Mouse (Mus musculus): ENCODE data around the gene Slfn14. TPM values are rescaled to one million over a fixed set of nuclear protein-coding genes. Genes with fewer than 3 reads are reported as not detected.

Slfn14 gene
- polyA plus RNA-seq, 1 experiment, result not detected

GRCm38 (mm10) chr11:83225371-83225960 lies 61.1 kb downstream of the Slfn14 start:
- WGBS, result 83% methylated on average over 9 of the region's 9 CpGs
- DNase-seq (ENCODE audit: low read depth, low spot score), result no peak

Other genes starting within 250 kb of the Slfn14 start
- 9.0 and 10.5 TPM in 2 replicates for gene Slfn2, start 221.6 kb downstream of the Slfn14 start, polyA plus RNA-seq (2012; rRNA removed)
- gene Slfn1, start 169.9 kb downstream of the Slfn14 start, polyA plus RNA-seq (2012; rRNA removed), result 0.70 and 1.1 TPM in 2 replicates
- gene Slfn4, start 111.5 kb downstream of the Slfn14 start, polyA plus RNA-seq (2012; rRNA removed), result 2.0 TPM in 2 replicates
- gene Slfn3, start 95.4 kb downstream of the Slfn14 start, polyA plus RNA-seq (2012; rRNA removed), result 0.16 and 0.25 TPM in 2 replicates
- 32.1 and 43.9 TPM in 2 replicates for gene Ap2b1, start 12.3 kb upstream of the Slfn14 start, polyA plus RNA-seq (2012; rRNA removed)
- 6.9 and 8.9 TPM in 2 replicates for gene Pex12, start 15.9 kb upstream of the Slfn14 start, polyA plus RNA-seq (2012; rRNA removed)
- 0.84 and 1.1 TPM in 2 replicates for gene Rasl10b, start 122.4 kb upstream of the Slfn14 start, polyA plus RNA-seq (2012; rRNA removed)
- gene Gas2l2, start 142.7 kb upstream of the Slfn14 start, polyA plus RNA-seq (2012; rRNA removed), result 0.38 and 0.48 TPM in 2 replicates
- gene 1700020L24Rik, start 151.0 kb upstream of the Slfn14 start, polyA plus RNA-seq (2012; rRNA removed), result 1.6 and 1.7 TPM in 2 replicates
- gene Mmp28, start 176.3 kb upstream of the Slfn14 start, polyA plus RNA-seq (2012; rRNA removed), result 2.1 and 5.6 TPM in 2 replicates
- 10.5 and 13.9 TPM in 2 replicates for gene Taf15, start 186.4 kb upstream of the Slfn14 start, polyA plus RNA-seq (2012; rRNA removed)
- 0.04 and 0.05 TPM in 2 replicates for gene Heatr9, start 235.4 kb upstream of the Slfn14 start, polyA plus RNA-seq (2012; rRNA removed)
- gene Ccl5, start 243.8 kb upstream of the Slfn14 start, polyA plus RNA-seq (2012; rRNA removed), result 194 and 322 TPM in 2 replicates

Data from large intestine, adult 2 months (tissue).